Mouse (Mus musculus): ENCODE measurements around the gene Cdc14b.

Cdc14b gene

DNA sequence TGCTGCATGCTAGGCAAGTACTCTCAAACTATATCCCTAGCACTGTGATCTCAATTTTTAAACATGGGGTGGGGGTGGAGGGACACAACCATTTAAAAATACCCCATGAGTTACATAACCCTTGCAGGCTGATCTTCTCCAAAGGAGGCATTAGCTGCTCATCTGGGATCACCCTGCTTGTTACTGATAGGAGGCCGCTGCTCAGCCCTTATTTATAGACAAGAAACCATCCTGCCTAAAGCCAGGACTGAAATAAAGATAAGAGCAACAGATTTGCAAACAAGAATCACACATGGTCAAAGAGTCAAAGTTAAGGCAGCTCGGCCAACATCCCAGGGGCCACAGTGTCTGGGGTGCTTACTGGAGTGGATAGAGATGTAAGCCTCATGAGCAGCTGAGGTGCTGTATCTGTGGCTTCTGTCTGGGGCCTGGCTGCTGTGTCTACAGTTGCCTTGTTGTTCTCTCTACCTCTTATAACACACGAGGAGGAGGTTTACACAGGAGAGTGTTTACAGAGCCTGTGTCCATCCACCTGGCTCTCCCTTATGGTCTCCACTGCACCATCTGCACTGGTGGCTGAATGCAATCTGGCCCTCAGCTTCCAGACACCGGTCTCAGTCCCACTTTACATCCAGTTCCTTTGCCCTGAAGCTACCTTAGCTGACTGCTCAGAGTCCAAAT is 38.0 kb downstream of the Cdc14b start:
- DNase-seq (ENCODE audit: low read depth, low spot score): no peak

DNA sequence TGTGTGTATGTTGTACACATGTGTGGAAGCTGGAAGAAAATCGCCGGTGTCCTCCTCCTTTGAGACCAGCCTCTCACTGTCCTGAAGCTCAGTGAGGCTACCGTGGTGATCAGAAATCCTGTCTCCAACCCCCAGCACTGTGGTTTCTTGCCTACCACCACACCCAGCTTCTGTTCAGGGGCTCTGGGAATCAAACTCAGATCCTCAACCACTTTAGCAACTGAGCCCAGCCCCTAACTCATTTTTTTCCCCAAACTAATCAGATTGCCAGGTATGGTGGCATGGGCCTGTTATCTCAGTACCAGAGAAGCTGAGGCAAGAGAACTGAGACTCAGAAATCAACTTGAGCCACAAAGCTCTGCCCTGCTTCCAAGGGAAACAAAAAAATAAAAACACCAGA is 39.3 kb downstream of the Cdc14b start:
- DNase-seq (ENCODE audit: low read depth, low spot score): no peak

DNA sequence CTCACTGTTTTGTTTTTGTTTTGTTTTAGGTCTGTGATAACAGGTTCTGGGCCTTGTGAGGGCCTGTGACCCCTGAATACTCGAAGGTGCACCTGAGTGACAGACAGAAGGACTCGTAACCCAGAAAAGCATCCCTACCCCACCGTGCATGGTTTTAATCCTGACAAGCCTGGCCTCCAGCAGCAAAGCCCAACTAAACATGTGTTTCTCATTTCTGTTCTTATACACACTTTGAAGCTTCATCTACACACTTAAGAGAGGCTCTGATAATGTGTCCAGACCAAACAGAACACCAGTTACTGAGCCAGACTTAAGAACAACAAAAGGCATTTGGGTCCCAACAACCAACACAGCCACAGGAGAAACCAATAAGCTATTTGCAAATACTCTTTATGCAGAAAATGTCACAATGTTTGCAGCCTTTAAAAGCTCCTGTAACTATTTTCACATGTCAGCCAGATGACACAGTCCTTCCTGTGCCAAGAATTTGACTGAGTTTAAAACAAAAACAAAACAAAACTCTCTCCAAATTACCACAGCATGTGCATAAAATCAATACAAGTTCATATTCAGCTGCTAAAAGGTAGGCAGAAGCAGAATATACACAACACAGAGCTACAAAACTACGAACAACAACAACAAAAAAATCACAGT is 39.9 kb downstream of the Cdc14b start:
- DNase-seq (ENCODE audit: low read depth, low spot score): no peak

DNA sequence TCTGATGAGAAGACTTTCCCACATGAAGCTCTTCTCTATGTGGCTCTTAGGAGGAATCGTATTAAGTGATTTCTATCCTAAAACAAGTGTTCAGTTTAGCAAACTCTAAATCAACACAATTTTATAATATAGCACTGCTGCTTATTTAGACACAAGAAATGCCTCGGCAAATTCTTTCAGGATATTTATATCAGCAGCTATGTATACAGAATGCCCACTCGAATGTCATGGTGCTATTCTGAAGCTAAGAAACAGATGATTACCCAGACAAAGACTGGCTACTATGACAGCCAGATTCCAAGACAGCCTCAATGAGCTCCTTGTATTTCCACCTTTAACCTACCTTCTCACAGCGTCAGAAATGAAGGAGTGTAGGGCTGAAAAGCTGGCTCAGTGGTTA is 42.0 kb downstream of the Cdc14b start:
- no peak for DNase-seq (ENCODE audit: low read depth, low spot score)

DNA sequence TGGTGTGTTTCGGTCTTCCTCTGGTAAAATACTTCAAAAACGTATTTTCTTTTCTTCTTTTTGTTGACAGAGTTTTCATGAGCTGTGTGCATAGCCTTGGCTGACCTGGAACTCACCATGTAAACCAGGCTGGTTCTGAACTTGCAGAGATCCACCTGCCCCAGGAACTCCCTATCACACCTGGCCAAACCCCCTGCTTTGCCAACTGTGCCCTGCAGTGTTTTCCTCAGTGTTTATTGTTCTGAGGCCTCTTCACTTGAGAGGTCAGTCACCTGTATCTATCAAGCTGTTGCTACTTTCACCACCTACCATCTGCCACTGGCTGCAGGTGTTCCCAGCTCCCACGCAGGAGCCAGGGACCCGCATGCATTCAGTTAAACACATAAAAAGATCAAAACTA is 48.4 kb downstream of the Cdc14b start:
- no peak for DNase-seq (ENCODE audit: low read depth, low spot score)

DNA sequence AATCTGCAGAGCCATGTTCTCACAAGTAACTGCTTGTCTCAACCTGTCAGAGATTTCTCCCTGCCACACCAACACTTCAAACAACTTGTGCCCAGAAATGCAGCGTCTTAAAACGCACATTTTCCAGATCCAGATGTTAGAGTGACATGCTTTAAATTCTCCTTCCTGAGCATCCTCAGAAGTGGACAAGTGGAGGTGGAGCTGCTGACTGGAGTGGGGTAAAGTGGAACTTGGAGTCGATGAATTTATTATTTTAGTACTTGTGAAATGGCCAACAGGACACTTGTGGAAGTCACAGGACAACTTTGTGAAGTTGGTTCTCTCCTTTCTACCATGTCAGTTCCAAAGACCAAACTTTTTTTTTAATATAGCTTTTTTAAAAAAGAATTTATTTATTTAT is 49.4 kb downstream of the Cdc14b start:
- no peak for DNase-seq (ENCODE audit: low read depth, low spot score)

DNA sequence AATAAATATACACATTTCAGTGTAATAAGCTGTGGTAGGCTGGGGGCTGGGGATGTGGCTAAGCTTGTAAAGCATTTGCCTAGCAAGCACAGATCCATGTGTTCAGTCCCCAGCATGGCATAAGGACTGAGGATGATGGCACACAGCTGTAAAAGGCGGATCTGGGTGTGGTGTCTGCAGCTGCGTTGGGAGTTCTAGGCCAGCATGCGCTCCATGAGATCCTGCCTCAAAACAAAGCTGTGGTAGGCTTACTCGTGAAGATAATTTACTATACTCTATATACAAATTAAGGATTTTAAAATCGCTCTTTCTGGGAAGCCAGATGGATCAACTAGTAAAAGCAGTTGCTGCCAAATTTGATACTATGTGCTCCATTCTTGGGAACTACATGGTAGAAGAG is 60.2 kb downstream of the Cdc14b start:
- no peak for DNase-seq (ENCODE audit: low read depth, low spot score)

DNA sequence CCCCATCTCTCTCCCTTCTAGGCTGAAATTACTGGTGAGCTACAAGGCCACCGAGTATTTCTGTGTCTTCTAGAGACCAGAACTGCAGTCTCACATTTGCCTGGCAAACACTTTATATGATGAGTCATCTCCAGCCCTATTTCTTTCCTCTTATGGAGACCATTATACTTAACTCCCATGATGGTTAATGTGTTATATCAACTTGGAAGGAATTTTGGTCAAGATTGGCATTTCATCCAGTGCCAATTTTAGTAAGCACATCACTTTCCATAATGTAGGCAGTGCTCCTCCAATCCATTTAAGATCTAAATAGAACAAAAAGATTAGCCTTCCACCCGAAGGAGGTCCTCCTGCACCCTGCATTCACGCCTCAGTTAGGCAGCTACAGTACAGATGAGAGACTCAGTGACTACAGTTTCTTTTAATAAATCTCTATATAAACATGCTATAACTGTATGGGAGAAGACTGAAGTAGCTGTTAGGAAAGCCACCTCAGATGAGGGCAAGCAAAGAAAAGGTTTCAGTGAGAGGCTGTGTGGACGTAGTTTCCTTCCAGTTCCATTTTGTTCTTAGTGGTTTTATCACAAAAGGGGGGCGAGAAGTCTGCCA is 63.0 kb downstream of the Cdc14b start:
- no peak for DNase-seq (ENCODE audit: low read depth, low spot score)

DNA sequence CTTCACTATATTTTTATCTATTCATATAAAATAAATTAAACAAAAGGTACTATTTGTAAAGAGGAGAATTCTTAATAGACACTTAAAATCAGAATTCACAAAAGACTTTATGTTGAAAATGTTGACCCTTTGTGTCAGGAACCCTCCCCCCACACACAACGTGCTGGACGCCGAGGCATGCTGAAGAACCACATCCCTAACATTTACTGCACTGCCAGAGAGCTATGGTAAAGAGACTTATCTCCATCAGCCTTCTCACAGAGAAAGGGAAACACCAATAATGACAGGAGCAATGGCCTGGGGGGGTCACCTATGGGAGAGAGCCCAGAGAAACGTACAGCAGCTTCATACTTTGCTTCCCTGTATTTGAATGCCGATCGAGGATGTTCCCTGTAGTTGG is 66.9 kb downstream of the Cdc14b start:
- no peak for DNase-seq (ENCODE audit: low read depth, low spot score)

DNA sequence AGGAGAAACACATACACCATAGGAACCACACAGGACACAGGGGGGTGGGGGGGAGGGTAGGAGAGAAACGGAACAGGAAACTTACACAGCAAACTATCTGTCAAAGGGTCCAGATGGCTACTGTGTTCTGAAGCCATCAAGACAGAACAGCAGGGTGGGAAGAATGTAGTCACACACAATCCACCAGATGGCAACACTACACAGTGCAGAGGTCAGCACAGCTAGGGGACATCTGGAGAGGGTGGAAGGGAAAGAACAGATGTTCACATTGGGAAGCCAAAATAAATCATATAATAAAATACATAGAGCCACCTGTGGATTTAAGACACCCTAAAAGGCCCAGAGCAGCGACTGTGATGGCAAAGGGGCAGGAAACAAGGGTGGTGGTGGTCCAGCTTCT is 69.9 kb downstream of the Cdc14b start:
- no peak for DNase-seq (ENCODE audit: low read depth, low spot score)

DNA sequence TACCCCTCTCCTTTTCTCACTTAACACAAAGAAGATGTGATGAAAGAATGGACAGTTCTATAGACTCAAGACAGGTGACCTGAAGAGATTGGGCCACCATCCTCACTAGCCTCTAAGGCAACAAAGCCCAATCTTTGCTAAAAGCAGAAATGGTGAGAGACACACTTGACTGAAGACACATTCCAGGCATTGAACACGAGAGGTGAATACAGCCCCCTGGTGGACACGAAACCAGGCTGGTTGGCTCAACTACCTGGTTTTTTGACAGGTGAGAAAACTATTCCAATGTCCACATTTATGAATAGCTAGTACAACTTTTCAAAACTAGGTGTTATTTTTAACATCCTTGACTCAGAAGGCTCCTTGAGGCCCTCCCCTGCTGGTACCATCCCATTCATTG is 70.4 kb downstream of the Cdc14b start:
- DNase-seq (ENCODE audit: low read depth, low spot score): no peak

DNA sequence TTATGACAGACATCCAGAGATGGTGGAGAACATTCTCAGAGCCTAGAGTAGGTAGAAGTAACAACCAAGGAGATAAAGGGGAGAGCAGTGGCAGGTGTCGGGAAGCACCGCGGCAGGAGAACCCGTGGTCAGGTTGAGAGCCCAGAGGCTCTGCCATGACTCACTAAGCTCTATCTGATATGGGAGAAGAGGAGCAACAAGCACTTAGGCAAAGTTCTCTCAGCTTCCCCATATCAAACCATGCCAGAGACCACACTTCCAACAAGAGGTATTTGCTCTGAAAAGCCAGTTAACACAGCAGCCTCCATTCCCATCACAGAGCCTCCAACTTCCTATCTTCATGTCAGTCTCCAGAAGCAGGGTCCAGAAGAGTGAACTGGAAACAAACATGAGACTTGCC is 74.2 kb downstream of the Cdc14b start:
- no peak for DNase-seq (ENCODE audit: low read depth, low spot score)

DNA sequence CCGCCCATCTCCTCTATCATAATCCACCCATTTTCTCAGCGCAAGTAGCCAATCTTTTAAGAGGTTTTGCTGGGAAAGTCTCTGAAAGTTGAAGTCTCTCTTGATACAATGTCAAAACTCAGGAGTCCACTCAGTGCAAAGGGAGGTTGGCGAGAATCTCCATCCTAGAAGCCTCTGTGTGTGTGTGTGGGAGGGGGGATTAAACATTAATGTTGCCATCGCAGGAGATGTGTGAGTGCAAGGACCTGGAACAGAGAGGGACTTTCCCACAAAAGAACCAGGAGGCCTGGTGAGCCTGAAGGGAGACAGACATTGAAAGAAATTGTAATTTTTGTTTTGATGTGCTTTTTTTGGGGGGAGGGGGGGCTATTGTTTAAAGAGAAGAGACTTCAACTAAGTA is 76.8 kb downstream of the Cdc14b start:
- DNase-seq (ENCODE audit: low read depth, low spot score): no peak

DNA sequence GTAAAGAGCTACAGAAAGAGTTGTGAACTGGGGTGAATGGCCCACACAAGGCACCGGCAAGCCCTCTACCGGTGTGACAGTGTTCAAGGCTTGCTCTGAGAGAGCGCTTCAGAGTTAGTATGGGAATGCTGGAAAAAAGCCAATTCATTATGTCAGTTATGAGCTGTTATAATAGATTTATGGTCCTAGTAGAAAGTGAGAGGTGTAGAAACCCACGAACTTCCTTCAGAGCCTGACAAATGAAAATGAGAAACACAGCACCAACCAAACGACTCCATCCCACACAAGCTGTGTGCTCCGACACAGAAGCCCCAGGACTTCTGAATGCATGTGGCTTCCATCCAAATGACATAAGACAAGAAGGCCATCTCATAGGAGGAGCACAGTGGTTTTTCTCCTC is 77.2 kb downstream of the Cdc14b start:
- no peak for DNase-seq (ENCODE audit: low read depth, low spot score)

DNA sequence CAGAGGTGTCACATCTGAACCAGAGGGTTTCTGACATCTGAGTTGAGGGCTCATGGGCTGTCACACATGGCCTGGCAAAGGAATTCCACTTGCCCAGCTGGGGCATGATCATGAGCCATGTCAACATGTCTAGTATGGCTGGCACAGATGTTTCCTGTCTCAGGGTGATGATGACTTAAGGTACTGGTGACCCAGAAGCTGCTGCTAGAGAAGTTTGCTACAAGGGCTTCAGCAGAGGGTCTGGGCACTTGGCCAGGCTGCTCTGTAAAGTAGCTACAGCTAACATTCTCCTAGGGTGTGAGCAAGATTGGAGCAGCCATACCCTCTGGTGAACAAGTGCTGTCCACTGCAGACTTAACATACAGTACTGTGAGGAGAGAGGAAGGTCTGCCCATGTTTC is 88.0 kb downstream of the Cdc14b start:
- no peak for DNase-seq (ENCODE audit: low read depth, low spot score)

DNA sequence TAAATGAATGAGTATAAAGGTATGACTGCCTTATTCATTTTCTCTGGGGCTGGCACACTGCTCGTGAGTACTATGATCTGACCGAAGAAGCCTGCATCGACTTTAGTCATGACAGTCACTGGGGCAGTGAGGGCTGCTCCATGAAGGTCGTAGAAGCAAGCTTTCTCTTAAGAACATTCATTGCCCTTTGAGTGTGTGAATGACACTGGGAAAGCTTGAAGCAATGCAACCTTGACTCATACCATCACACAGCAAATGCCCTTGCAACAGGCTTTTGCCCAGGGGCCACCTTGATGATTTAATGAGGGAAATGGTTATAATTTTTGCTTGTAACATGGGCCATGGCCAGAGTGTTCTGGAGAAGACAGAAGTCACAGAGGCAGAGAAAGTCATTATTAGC is 88.6 kb downstream of the Cdc14b start:
- DNase-seq (ENCODE audit: low read depth, low spot score): no peak

DNA sequence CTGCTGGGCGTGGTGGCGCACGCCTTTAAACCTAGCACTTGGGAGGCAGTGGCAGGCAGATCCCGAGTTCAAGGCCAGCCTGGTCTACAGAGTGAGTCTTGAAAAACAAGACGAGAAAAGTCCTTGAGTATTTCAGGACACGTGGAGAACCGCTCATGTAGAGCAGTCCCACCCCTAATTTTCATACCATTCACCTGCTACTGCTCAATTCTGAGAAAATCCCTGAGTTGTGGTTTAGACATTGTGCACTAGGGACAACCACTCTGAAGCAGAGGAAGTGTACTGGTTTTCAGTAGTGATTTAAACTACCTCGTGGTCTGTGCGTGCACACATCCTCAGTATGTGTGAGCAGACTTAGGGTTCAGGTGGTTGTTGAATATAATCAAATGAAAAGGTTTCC is 89.5 kb downstream of the Cdc14b start:
- DNase-seq (ENCODE audit: low read depth, low spot score): no peak

DNA sequence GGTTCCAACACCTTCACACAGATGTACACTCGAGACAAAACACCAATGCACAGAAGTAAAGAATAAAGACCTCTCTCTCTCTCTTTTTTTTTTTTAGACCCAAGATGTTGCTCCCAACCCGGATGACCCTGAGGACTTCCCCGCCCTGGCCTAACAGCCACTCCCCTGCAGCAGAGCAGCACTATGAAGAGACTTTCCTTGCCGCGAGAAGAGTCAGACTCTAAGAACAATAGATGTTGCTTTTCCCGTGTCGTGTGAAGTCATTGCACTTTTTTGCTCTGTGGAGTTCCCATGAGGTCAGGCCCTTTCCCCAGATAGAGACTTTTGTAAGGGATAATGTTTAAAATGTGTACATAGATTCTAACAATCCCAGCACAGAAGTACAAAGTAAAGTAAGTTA is 89.9 kb downstream of the Cdc14b start:
- no peak for DNase-seq (ENCODE audit: low read depth, low spot score)

DNA sequence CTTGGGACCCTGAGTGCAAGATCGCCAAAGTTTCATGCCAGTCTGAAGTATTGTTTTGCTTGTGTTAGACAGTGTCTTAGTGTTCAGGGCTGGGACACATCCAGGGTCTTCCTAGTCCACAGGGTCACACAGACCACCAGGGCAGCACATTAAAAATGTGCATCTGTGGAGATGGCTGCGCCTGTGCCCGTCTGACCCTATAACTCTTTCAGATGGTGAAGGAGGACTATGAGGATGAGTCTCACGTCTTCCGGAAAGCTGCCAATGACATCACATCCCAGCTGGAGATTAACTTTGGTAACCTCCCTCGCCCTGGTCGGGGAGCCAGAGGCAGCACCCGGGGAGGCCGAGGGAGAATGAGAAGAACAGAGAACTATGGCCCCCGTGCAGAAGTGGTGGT is 90.7 kb downstream of the Cdc14b start:
- DNase-seq (ENCODE audit: low read depth, low spot score): no peak

DNA sequence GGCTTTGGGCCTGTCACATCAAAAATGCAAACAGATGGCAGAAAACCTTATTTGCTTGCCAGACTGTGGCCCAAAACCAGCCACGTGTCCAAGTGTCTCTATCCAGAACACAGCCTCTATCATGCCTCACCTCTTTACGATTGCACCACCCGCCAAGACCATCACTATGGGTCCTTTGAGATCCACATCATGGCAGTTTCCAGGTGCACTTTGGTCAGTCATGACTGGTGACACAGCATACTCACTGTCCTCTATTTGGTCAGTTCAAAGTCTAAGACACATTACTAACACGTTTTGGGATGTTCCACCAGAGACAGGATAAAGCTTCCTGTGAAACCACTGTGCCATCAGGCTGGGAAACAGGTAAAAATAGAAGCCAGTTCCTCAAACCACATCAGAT is 91.5 kb downstream of the Cdc14b start:
- DNase-seq (ENCODE audit: low read depth, low spot score): no peak

DNA sequence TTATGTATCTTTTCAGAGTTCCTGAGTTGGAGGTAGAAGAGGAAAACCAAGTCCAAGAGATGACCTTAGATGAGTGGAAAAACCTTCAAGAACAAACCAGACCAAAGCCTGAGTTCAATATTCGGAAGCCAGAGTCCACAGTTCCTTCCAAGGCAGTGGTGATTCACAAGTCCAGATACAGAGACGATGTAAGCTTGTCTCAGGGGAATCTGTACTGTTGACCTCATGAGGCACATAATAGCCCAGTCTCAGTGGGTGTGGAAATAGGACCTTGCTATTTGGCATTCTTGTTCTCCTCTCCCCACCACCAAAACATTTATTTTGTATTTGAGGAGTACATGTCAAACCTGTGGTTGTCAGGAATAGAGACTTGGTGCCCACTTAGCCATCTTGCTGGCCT is 93.0 kb downstream of the Cdc14b start:
- DNase-seq (ENCODE audit: low read depth, low spot score): no peak

DNA sequence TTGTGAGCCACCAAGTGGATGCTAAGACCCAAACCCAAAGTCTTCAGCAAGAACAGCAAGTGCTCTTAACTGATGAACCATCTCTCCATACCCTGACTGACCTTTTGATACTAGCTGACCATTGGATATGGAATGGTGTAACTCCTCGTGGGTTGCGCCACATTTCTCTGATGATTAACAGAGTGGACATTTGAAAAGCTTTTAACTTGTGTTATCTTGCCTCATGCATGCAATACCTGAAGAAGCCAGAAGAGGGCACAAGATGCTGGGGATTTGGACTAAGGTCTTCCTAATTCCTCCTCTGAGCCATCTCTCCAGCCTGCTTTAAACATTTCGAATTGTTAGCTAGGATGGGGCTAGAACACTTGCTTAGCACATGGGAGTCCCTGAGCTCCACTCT is 94.2 kb downstream of the Cdc14b start:
- DNase-seq (ENCODE audit: low read depth, low spot score): no peak

DNA sequence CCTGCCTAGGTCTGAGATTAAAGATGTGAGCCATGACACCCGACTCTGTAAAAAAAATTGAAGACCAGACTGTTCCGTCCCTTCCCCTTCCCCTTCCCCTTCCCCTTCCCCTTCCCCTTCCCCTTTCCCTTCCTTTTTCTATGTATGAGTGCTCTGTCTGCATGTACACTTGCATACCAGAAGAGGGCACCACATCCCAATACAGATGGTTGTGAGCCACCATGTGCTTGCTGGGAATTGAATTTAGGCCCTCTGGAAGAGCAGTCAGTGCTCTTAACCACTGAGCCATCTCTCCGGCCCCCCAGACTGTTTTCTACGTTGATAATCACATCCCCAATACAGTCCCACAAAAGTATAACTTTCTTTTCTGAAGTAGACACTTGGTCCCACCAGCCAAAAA is 94.8 kb downstream of the Cdc14b start:
- DNase-seq (ENCODE audit: low read depth, low spot score): no peak
